Mouse (Mus musculus) heart, adult 2 months (tissue): ENCODE measurements around the gene Ccna1.

Source experiments
- CTCF ChIP-seq: fragments of 200-600 bp; IDR thresholded peaks from 2 replicates; pipeline ENCODE4 v1.8.1; 2022; ENCODE audit warnings: antibody characterized with exemption, mild to moderate bottlenecking, moderate library complexity
- EP300 ChIP-seq: fragments of 200-500 bp; IDR thresholded peaks from 2 replicates; pipeline ENCODE4 v1.6.1; 2011; ENCODE audit warnings: low read depth, low read length, control low read depth; ENCODE audit not compliant: insufficient read depth
- POLR2A ChIP-seq: fragments of 200-500 bp; IDR thresholded peaks from 2 replicates; pipeline ENCODE4 v1.6.1; 2011; ENCODE audit warnings: mild to moderate bottlenecking, low read depth, low read length, control low read depth; ENCODE audit not compliant: insufficient read depth

DNA sequence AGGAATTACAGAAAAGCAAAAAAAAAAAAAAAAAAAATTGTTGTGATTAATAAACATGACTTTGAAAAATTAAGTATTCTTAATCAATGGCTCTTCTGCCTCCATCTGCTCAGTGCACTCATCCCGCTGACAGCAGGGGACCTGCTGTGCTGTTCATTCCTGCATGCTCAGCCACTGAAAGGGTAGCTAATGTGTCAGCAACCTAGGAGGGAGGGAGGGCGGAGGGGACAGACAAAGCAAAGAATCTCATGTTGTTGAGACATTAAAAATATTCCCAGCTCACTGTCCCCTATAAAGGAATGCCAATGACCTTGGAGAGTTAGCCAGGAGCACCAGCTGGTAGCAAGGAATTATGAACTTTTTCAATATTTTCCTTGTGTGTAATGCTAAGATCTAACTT, 42.7 kb upstream of the Ccna1 start:
- TF ChIP-seq CTCF (no peak), EP300 (no peak), POLR2A (no peak)
